Mouse (Mus musculus): ENCODE data around the gene Samd4b.
"Not testable (repeated sequence)": the region's sequence is repeated elsewhere in the genome, so short reads cannot be mapped to it uniquely, and the experiment has no call there.

DNA sequence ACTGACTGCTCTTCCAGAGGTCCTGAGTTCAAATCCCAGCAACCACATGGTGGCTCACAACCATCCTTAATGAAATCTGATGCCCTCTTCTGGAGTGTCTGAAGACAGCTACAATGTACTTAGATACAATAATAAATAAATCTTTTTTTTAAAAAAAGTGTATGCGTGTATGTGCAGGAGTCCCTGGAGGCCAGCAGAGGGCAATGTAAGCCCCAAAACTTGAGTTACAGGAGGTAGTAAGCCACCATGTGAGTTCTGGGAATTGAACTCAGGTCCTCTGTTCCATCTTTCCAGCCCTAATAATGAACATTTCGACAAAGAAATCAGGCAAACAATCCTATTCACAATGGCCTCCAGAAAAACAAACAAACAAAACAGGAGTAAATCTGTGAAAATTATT is 5.8 kb upstream of the Samd4b start:
- TF ChIP-seq ZC3H11A (IDR thresholded peaks at IDR 0.05; ENCODE audit: low read depth, low read length) (peak; percentile 46), CTCF (IDR thresholded peaks at IDR 0.05 in 2 of 3, conservative IDR thresholded peaks at IDR 0.05 in 1 of 3; ENCODE audit: control insufficient read depth in 1 of 3, insufficient read depth in 1 of 3, low read depth in 2 of 3, low read length in 3 of 3, poor library complexity in 1 of 3, severe bottlenecking in 1 of 3) (peak; percentile 43 to 66 (median 62)), SMC3 (IDR thresholded peaks at IDR 0.05; ENCODE audit: low read depth, low read length) (peak; percentile 71)
- TF ChIP-seq POLR2AphosphoS2 (IDR thresholded peaks at IDR 0.05; ENCODE audit: low read length); TAL1 (IDR thresholded peaks at IDR 0.05; ENCODE audit: low read length); E2F4 (IDR thresholded peaks at IDR 0.05; ENCODE audit: borderline replicate concordance, low read depth, low read length); EP300 (IDR thresholded peaks at IDR 0.05; ENCODE audit: low read depth in 1 of 2, low read length in 2 of 2); BHLHE40 (IDR thresholded peaks at IDR 0.05; ENCODE audit: borderline replicate concordance, low read depth, low read length); TCF12 (IDR thresholded peaks at IDR 0.05; ENCODE audit: low read depth, low read length); SIN3A (IDR thresholded peaks at IDR 0.05; ENCODE audit: low read length); MAZ (IDR thresholded peaks at IDR 0.05; ENCODE audit: low read depth, low read length): not testable (repeated sequence)

Data from MEL (cell line).